Mouse (Mus musculus): Measurements from ENCODE around the gene Krt35.

DNA sequence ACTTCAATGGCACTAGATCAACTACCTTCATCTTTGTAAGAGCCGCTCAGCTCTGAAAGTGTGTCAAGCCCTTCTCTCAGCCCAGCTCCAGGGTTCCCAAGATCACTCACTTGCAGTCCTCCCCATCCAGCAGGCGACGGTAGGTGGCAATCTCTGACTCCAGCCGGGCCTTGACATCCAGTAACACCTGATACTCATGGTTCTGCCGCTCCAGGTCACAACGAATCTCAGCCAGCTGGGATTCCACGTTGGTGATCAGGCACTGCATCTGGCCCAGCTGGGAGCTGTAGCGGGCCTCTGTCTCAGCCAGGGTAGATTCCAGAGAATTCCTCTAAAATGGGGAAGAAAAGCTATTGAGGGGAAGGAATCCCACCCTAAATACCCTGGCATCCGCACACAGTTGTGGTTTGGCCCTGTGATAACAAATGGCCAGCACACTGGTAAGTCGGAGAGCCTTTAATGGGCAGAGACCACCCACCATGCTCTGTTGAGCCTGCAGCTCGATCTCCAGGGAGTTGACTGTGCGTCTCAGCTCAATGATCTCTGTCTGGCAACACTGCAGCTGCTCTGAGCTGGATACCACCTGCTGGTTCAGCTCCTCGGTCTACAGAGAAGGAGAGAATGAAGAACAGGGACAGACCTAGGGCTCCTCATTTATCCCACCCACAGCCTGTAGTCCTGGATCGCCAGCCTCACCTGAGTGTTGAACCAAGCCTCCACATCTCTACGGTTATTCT, 6.8 kb upstream of the Krt35 start:
- TF ChIP-seq POLR2A (IDR thresholded peaks at IDR 0.05; ENCODE audit: borderline replicate concordance, low read depth, low read length) = no peak
- no peak for TF ChIP-seq CTCF (IDR thresholded peaks at IDR 0.05; ENCODE audit: low read depth, low read length)

Measured in bone marrow macrophage, adult 2 months (primary cell).